Mouse (Mus musculus): ENCODE results near the gene Sell.

GRCm38 (mm10) chr1:164110591-164111329, 49.0 kb downstream of the Sell start:
- TF ChIP-seq CTCF (IDR thresholded peaks at IDR 0.05; ENCODE audit: extremely low read depth, insufficient read depth, low read length), result no peak
- TF ChIP-seq POLR2A (IDR thresholded peaks at IDR 0.05; ENCODE audit: extremely low read depth, insufficient read depth, low read length), result no peak

Measured in cortical plate, adult 2 months (tissue).